Mouse (Mus musculus) kidney, adult 2 months (tissue): ENCODE measurements at regions not wholly inside any gene's neighbourhood (a gene's known extent, or its start where the extent isn't known, plus 50 kb on each side); places are given as distances from the start of the nearest gene placed in this dataset.

Source experiments
- CTCF ChIP-seq: fragments of 200-500 bp; conservative IDR thresholded peaks from 2 replicates; pipeline ENCODE4 v1.5.1; 2011; ENCODE audit warnings: low read depth, mild to moderate bottlenecking, control low read depth, low read length, moderate library complexity, mixed read lengths; ENCODE audit not compliant: insufficient read depth, insufficient read length
- POLR2A ChIP-seq: fragments of 200-500 bp; IDR thresholded peaks from one replicate; pipeline ENCODE4 v1.6.1; 2011; ENCODE audit warnings: low read depth, low read length, control low read depth

GRCm38 (mm10) chr15:56956356-56956755, 521.1 kb downstream of the Slc22a22 start:
- TF ChIP-seq CTCF = no peak
- no peak for TF ChIP-seq POLR2A
